ENCODE assay signal across 10 mouse cellular contexts in the genomic region with DNA sequence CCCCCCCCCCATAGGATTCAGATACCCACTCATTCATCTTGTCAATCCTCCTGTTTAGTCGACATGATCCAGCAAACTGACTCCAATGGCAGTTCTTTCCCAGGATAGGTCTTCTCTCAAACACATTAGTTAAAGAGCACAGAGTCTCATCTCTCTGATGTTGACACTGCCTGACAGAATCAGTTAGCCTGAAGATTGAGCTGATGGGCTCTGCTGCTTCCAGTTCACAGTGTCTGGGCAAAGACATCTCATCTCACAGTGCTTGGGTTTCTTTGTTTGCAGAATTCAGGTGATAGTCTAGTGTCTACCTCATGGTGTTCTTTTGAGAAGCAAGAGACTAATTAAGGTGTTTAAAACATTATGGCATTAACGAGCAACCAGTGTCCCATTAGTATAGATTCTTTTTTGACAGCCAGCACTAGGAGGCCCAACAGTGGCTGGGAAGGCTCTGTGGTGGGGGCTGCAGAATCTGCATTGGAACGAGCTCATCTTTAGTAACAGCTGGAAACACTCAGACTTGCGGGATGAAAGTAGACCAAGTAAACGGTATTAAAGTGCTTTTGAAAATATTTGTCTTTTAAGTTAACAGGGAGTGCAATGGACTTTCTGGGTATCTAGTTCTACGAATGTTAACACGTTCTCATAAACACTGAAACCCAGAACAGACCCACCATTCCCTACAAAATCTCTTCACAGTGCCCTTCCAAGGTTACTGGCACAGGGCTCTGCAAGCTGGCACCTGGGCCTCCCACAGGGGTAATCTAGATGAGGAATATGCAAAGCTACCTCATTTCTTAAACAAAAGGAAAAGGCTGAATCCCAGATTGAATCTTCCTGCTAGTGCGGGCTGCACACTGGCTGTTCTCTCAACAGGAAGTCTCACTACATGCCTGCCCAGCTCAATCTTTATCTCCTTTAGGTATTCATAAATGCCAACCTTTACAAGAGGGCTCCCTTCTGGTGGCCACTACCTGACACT.
"Had no signal": no experiment of that assay in that cellular context is flagged by ENCODE, and none has a peak within 500 bp of the region (broad histone marks: within the 10 kb centered on the region; RNA-seq: fewer than 3 reads in every experiment).

No protein-coding gene starts in this region.

- H3K9me3 ChIP-seq: intestine, embryonic 15.5 days; limb, embryonic 15.5 days; liver, embryonic 12.5 days; lung, embryonic 15.5 days; midbrain, embryonic 13.5 days; neural tube, embryonic 15.5 days had no signal

- H3K9ac ChIP-seq: intestine, embryonic 15.5 days; limb, embryonic 15.5 days; liver, embryonic 12.5 days; lung, embryonic 15.5 days; midbrain, embryonic 13.5 days; neural tube, embryonic 15.5 days had no signal

- DNase-seq: layer of hippocampus, adult 9-11 months; right cerebral cortex, adult 18-20 months; right cerebral cortex, postnatal 25 days had no signal

- H3K27ac ChIP-seq: intestine, embryonic 15.5 days; limb, embryonic 15.5 days; liver, embryonic 12.5 days; lung, embryonic 15.5 days; midbrain, embryonic 13.5 days; neural tube, embryonic 15.5 days had no signal

- H3K27me3 ChIP-seq: intestine, embryonic 15.5 days; limb, embryonic 15.5 days; liver, embryonic 12.5 days; lung, embryonic 15.5 days; midbrain, embryonic 13.5 days; neural tube, embryonic 15.5 days had no signal

- ATAC-seq: liver, embryonic 12.5 days had no signal

- H3K4me3 ChIP-seq: intestine, embryonic 15.5 days; limb, embryonic 15.5 days; liver, embryonic 12.5 days; lung, embryonic 15.5 days; midbrain, embryonic 13.5 days; myocyte; neural tube, embryonic 15.5 days had no signal

- H3K4me1 ChIP-seq: limb, embryonic 15.5 days; liver, embryonic 12.5 days; midbrain, embryonic 13.5 days; neural tube, embryonic 15.5 days had no signal

- H3K36me3 ChIP-seq: intestine, embryonic 15.5 days; limb, embryonic 15.5 days; liver, embryonic 12.5 days; lung, embryonic 15.5 days had no signal

- H3K4me2 ChIP-seq: intestine, embryonic 15.5 days; limb, embryonic 15.5 days; liver, embryonic 12.5 days; lung, embryonic 15.5 days; midbrain, embryonic 13.5 days; neural tube, embryonic 15.5 days had no signal
